Mouse (Mus musculus): Measurements from ENCODE around the gene Mfsd12. TPM values are rescaled to one million over a fixed set of nuclear protein-coding genes. Genes with fewer than 3 reads are reported as not detected.

The Mfsd12 gene
- polyA plus RNA-seq, 1 experiment, result 44.1 TPM

DNA sequence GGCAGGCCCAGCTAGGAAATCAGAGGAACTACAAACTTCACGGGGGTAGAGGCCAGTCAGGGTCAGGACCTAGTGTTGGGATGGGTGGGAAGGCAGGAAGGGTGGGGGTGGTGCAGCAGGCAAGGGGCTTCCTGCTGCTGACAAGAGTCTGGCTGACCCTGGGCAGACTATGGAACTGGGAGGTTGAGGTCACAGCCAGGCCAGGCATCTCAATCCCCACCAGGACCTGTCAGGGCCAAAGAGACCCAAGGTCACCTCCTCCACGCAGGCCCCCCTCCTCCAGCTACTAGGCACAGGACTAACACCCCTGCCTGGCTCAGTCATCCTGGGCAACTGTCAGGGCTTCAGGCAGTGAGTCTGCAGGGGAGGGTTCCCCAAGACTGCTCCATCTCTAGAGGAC lies 29.3 kb upstream of the Mfsd12 start:
- Histone ChIP-seq H3K4me3 (replicated peaks) (peak overlapping the region; percentile 91), H3K36me3 (replicated peaks; ENCODE audit: low read length) (peaks cover 70% of the 10 kb centered on the region), H3K9me3 (no peaks in the 10 kb centered on the region), H3K27me3 (replicated peaks) (no peaks in the 10 kb centered on the region), H3K4me1 (peaks cover 97% of the 10 kb centered on the region)
- no peak for TF ChIP-seq FLI1 (IDR thresholded peaks at IDR 0.05; ENCODE audit: low read length)
- no peak for TF ChIP-seq GATA1 (IDR thresholded peaks at IDR 0.05; ENCODE audit: borderline replicate concordance, low read length)

DNA sequence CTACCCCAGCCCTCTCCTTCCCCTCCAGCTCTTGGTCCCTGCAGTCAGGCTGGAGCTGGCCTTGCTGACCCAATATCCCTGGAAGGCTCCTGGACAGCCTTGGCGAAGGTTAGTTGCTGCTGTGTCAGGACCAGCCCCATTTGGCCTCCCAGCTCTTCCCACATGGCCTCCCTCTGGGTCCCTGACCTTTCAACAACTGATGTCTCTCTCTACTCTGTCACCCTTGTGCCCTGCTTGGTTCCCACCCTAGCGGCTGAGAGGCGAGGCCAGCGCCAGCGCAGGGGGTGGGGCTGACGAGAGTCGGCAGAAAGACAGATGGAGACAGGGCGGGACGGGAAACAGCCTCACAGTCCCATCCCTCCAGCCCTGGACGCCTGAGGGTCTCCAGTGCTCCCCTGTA lies 28.9 kb upstream of the Mfsd12 start, which contains the start of gene Tbxa2r:
Gene Tbxa2r (plus strand): TSS at position 346 of the 400 bp plus-strand sequence.
- peaks cover 69% of the 10 kb centered on the region for H3K36me3 ChIP-seq (replicated peaks; ENCODE audit: low read length)
- H3K9me3 ChIP-seq, result no peaks in the 10 kb centered on the region
- TF ChIP-seq GATA1 (IDR thresholded peaks at IDR 0.05; ENCODE audit: borderline replicate concordance, low read length) (no peak), FLI1 (IDR thresholded peaks at IDR 0.05; ENCODE audit: low read length) (no peak)
- no peaks in the 10 kb centered on the region for H3K27me3 ChIP-seq (replicated peaks)
- H3K4me3 ChIP-seq (replicated peaks), result peak within 1 kb of the TSS; percentile 91
- H3K4me1 ChIP-seq, result peaks cover 97% of the 10 kb centered on the region

DNA sequence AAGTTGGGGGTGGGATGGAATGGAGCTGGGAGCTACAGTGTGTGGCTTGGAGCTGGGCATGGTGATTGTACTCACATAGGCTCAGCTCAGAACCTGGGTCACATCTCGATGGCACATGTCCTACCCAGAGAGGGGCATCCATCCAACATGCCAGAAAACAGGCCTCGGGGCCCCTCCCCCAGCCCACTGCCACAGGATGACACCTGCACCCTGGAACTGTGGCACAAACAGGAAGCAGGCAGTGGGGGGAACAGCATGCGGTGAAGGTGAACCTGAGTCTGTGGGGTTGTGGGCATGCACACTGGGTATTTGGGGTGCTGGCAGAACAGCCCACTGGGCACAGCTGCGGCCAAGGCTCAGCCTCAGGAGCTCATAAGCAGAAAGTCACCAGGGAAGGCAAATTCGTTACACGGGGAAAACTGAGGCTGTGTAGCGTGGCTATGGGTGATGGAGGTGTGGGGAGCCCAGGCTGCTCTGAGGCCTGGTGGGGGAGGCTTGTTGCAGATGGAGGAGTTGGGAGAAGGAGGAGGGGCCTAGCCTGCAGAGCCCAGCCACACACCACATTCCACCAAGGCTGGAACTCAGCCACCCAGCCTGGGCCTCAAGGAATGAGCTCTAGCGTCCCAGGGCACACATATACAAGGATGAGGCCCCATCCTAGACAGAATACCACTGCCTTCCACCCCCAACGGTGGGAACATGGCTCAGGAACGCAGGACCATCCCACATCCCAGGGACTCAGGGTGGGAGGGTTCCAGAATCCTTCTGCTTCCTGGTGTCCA lies 27.9 kb upstream of the Mfsd12 start:
- Histone ChIP-seq H3K4me3 (replicated peaks) (peak overlapping the region; percentile 91), H3K4me1 (peaks cover 92% of the 10 kb centered on the region), H3K9me3 (no peaks in the 10 kb centered on the region), H3K27me3 (replicated peaks) (no peaks in the 10 kb centered on the region), H3K36me3 (replicated peaks; ENCODE audit: low read length) (peaks cover 65% of the 10 kb centered on the region)
- TF ChIP-seq GATA1 (IDR thresholded peaks at IDR 0.05; ENCODE audit: borderline replicate concordance, low read length), result no peak
- TF ChIP-seq FLI1 (IDR thresholded peaks at IDR 0.05; ENCODE audit: low read length), result no peak

DNA sequence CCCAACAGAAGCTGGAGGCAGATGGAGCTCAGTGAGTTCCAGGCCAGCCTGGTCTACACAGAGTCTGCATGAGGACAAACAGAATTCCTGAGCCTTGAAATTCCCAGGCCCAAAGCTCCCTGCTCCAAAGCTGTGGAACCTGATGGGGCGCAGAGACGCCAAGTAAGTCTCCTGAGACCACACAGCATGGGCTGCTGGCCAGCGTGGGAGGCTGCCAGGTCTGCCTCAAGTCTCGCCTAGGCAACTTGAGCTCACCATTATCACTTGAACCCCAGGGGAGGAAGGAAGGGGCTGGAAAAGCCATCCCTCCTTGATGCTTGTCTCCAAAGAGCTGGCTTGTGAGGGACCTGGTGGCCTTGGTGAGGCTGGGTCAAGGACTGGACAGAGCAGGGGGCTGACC lies 27.3 kb upstream of the Mfsd12 start:
- Histone ChIP-seq H3K4me3 (replicated peaks) (peak overlapping the region; percentile 91), H3K4me1 (peaks cover 92% of the 10 kb centered on the region), H3K27me3 (replicated peaks) (no peaks in the 10 kb centered on the region), H3K9me3 (no peaks in the 10 kb centered on the region), H3K36me3 (replicated peaks; ENCODE audit: low read length) (peaks cover 65% of the 10 kb centered on the region)
- TF ChIP-seq FLI1 (IDR thresholded peaks at IDR 0.05; ENCODE audit: low read length) (no peak), GATA1 (IDR thresholded peaks at IDR 0.05; ENCODE audit: borderline replicate concordance, low read length) (no peak)

DNA sequence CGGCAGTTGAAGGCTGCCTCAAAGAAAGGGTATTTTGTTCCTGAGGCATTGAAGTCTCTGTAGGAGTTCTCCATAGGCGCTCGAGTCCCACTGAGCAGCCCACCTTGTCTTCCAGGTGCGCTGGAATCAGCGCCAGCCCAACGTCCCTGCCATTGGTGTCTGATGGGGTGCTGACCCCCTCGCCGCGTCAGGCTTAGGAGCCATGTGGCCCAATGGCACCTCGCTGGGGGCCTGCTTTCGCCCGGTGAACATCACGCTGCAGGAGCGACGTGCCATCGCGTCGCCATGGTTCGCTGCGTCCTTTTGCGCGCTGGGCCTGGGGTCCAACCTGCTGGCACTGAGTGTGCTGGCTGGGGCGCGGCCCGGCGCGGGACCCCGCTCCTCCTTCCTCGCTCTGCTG lies 25.0 kb upstream of the Mfsd12 start:
- no peaks in the 10 kb centered on the region for H3K27me3 ChIP-seq (replicated peaks)
- no peaks in the 10 kb centered on the region for H3K9me3 ChIP-seq
- H3K4me1 ChIP-seq, result peaks cover 89% of the 10 kb centered on the region
- H3K4me3 ChIP-seq (replicated peaks), result no peak overlapping the region
- TF ChIP-seq GATA1 (IDR thresholded peaks at IDR 0.05; ENCODE audit: borderline replicate concordance, low read length) (no peak), FLI1 (IDR thresholded peaks at IDR 0.05; ENCODE audit: low read length) (no peak)
- peaks cover 58% of the 10 kb centered on the region for H3K36me3 ChIP-seq (replicated peaks; ENCODE audit: low read length)

DNA sequence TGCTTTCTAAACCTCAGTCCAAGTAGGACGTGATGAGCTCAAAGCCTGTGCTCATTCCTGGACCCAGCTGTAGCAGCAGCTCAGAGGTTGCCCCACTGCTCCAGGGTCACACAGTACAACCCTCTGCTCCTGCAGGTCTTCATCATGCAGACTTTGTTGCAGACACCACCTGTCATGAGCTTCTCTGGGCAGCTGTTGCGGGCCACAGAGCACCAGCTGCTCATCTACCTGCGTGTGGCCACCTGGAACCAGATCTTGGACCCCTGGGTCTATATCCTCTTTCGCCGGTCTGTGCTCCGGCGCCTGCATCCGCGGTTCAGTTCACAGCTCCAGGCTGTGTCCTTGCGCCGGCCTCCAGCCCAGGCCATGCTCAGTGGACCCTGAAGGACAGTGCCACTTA lies 23.0 kb upstream of the Mfsd12 start:
- Histone ChIP-seq H3K4me3 (replicated peaks) (no peak overlapping the region), H3K4me1 (peaks cover 78% of the 10 kb centered on the region), H3K36me3 (replicated peaks; ENCODE audit: low read length) (peaks cover 71% of the 10 kb centered on the region), H3K9me3 (no peaks in the 10 kb centered on the region), H3K27me3 (replicated peaks) (no peaks in the 10 kb centered on the region)
- TF ChIP-seq FLI1 (IDR thresholded peaks at IDR 0.05; ENCODE audit: low read length) (no peak), GATA1 (IDR thresholded peaks at IDR 0.05; ENCODE audit: borderline replicate concordance, low read length) (no peak)

- Histone ChIP-seq H3K9me3 (no peaks in the 10 kb centered on the region), H3K4me1 (peaks cover 74% of the 10 kb centered on the region), H3K4me3 (replicated peaks) (no peak overlapping the region), H3K36me3 (replicated peaks; ENCODE audit: low read length) (peaks cover 61% of the 10 kb centered on the region), H3K27me3 (replicated peaks) (no peaks in the 10 kb centered on the region)
- no peak for TF ChIP-seq FLI1 (IDR thresholded peaks at IDR 0.05; ENCODE audit: low read length)
- no peak for TF ChIP-seq GATA1 (IDR thresholded peaks at IDR 0.05; ENCODE audit: borderline replicate concordance, low read length)
These were observed 21.6 kb upstream of the Mfsd12 start for GRCm38 (mm10) chr10:81335393-81336340.

DNA sequence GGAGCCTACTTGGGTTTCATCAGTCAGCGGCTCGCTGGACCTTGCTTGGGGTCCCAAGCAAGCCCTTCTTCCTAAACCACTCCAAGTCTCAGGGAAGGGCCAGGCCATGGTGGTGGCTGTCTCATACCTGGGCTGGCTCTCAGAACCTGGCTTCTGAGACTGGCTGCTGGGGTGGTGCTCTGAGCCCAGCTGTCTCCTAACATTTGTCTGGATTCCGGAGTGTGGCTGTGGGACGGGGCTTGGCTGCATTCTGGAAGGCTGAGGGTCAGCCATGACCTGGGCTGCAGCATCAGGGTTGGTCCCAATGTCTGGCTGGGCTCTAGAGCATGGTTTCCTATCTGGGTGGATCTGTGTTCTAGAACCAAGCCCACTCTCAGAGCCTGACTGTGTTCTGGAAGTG lies 20.7 kb upstream of the Mfsd12 start:
- peaks cover 58% of the 10 kb centered on the region for H3K36me3 ChIP-seq (replicated peaks; ENCODE audit: low read length)
- no peak overlapping the region for H3K4me3 ChIP-seq (replicated peaks)
- no peaks in the 10 kb centered on the region for H3K9me3 ChIP-seq
- H3K4me1 ChIP-seq, result peaks cover 75% of the 10 kb centered on the region
- H3K27me3 ChIP-seq (replicated peaks), result no peaks in the 10 kb centered on the region
- TF ChIP-seq FLI1 (IDR thresholded peaks at IDR 0.05; ENCODE audit: low read length), result no peak
- TF ChIP-seq GATA1 (IDR thresholded peaks at IDR 0.05; ENCODE audit: borderline replicate concordance, low read length), result no peak

DNA sequence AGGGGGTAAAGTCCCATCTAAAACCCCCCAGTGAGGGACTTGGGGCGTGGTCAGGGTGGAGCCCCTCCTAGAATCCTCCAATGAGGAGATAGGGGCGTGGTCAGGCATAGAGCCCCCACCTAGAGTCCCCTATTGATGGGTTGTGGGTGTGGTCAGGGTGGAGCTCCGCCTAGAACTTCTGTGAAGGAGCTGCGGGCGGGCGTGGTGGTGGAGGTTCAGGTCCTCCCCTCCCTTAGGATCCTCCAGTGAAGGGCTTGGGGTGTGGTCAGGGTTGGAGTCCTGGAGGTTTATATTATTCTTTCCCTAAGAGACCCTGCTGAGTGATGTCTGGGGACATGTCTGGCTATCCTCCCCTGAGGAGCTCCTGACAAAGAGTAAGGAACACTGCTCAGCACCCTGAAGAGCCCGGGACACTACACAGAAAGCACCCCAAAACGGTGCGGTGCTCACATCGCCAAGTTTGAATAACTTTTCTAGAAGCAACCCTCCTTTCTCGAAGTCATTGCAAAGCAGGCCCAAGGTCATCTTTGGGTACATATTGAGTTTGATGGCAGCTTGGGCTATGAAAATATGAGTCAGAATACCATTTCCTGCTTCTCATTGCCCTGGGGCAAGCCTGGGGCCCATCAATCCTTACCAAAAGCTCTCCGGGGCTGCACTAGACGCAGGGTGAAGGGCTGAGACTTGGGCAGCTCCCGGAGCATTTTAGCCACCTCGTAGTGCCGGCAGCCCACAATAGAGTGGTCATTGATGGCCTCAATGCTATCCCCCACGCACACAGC lies 16.5 kb upstream of the Mfsd12 start:
- Histone ChIP-seq H3K36me3 (replicated peaks; ENCODE audit: low read length) (peaks cover 33% of the 10 kb centered on the region), H3K9me3 (no peaks in the 10 kb centered on the region), H3K4me1 (peaks cover 80% of the 10 kb centered on the region), H3K27me3 (replicated peaks) (peaks cover 12% of the 10 kb centered on the region), H3K4me3 (replicated peaks) (no peak overlapping the region)
- TF ChIP-seq GATA1 (IDR thresholded peaks at IDR 0.05; ENCODE audit: borderline replicate concordance, low read length) (no peak), FLI1 (IDR thresholded peaks at IDR 0.05; ENCODE audit: low read length) (no peak)
